Mouse (Mus musculus) midbrain, embryonic 13.5 days (tissue): ENCODE measurements around the gene Cst13. TPM values are rescaled to one million over a fixed set of nuclear protein-coding genes. Genes with fewer than 3 reads are reported as not detected.
A peak's percentile ranks its signal among the peaks of the same experiment; 100 is the strongest.

Experiments
- ATAC-seq: fragments of 200-750 bp; cut with Nextera tagmentation; 2 replicates; pipeline ENCODE4 v1.8.0; 2017; ENCODE audit warnings: mild to moderate bottlenecking, moderate TSS enrichment, moderate library complexity
- H3K27ac ChIP-seq: fragments of 300-500 bp; sonication (generic); 2 replicates; pipeline ENCODE4 v1.5.1; 2015; ENCODE audit warnings: inconsistent platforms, mild to moderate bottlenecking, moderate library complexity
- H3K27me3 ChIP-seq: fragments of 300-500 bp; sonication (generic); 2 replicates; pipeline ENCODE4 v1.6.1; 2015; ENCODE audit warnings: mild to moderate bottlenecking, inconsistent platforms
- H3K36me3 ChIP-seq: fragments of 300-500 bp; sonication (generic); 2 replicates; pipeline ENCODE4 v1.6.1; 2015; ENCODE audit warnings: mild to moderate bottlenecking, inconsistent platforms
- H3K4me1 ChIP-seq: fragments of 300-500 bp; sonication (generic); replicated peaks from 2 replicates; pipeline ENCODE4 v1.6.1; 2015; ENCODE audit warnings: inconsistent platforms
- H3K4me2 ChIP-seq: fragments of 300-500 bp; sonication (generic); replicated peaks from 2 replicates; pipeline ENCODE4 v1.6.1; 2015; ENCODE audit warnings: moderate library complexity, mild to moderate bottlenecking, inconsistent platforms
- H3K4me3 ChIP-seq: fragments of 300-500 bp; sonication (generic); replicated peaks from 2 replicates; pipeline ENCODE4 v1.5.1; 2015; ENCODE audit warnings: mild to moderate bottlenecking, inconsistent platforms
- H3K9ac ChIP-seq: fragments of 300-500 bp; sonication (generic); replicated peaks from 2 replicates; pipeline ENCODE4 v1.6.1; 2015; ENCODE audit warnings: mild to moderate bottlenecking, inconsistent platforms
- H3K9me3 ChIP-seq: fragments of 300-500 bp; sonication (generic); 2 replicates; pipeline ENCODE4 v1.6.1; 2016; ENCODE audit warnings: mild to moderate bottlenecking, inconsistent platforms
- WGBS: fragments of 180-500 bp; shearing (Covaris S2); methylation state at CpG from one replicate; pipeline ENCODE4 v1.1.7; 2015; 5-methylcytosine and 5-hydroxymethylcytosine counted together
- polyA plus RNA-seq: library from polyadenylated mRNA; unstranded; fragments of >200 nt; fragmentation: Nextera tagmentation; extraction: Ambion mirVana; gene quantifications from 2 replicates; pipeline ENCODE4 v1.2.1, GENCODE M21; 2015

The Cst13 gene
- polyA plus RNA-seq, 1 experiment from 2014 or later, result not detected

DNA sequence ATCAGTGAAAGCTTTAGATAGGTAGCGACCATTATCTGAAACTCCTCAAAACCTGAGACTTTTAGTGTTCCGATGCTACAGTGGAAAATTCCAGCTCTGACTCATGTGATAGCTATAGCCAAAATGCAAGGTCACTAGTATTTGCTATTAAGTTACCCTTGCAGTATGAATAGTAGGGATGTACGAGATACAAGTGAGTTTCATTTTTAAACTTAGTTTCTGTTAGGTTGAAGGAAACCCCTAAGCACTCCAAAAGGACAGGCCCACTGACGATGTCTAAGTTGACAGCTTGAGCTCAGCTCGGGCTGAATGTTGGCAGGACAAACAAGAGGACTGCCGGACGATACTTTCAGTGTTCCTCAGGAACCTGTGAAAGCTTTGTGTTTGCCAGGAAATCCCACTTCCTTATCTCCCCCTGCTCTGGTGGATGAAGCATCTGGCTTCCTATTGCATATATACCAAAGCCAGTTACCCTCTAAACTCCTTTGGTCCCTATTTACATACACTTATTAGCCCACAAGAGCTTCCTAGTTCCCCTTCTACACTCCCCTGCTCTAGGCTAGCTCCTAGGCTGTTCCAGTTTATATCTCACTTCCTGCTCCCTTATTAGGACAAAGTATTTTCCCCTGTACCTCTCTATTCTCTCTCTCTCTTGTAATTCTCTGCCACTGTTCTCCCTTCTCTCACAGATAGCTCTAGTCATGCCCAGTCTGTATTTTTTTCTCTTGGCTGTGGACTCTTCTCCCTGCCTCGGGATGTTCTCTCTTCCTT lies 36.9 kb downstream of the Cst13 start:
- Histone ChIP-seq H3K27me3 (no peaks in the 10 kb centered on the region), H3K4me3 (no peak overlapping the region), H3K27ac (no peak overlapping the region), H3K9me3 (no peaks in the 10 kb centered on the region), H3K9ac (no peak overlapping the region), H3K4me1 (no peaks in the 10 kb centered on the region), H3K4me2 (no peak overlapping the region), H3K36me3 (no peaks in the 10 kb centered on the region)
- WGBS, result 81% methylated on average over 8 of the region's 8 CpGs
- ATAC-seq, result no peak

DNA sequence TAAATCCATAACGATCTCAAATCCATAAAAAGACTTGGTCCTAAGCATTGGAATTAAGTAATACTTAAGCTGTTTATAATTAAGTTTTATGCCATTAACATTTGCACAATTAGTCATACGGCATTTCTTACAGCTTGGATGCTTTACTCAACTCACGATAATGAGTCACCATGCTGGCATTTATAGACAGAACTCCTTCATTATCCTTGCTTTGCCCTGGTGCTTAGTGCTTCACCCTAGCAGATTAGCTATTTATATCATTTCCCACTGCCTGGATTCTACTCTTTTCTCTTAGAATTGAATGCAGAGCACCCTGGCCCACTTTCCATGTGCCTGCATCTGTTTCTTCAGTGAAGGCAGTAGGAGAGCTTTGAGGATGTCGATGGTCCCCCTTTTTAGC lies 37.6 kb downstream of the Cst13 start:
- Histone ChIP-seq H3K4me3 (no peak overlapping the region), H3K27me3 (no peaks in the 10 kb centered on the region), H3K27ac (no peak overlapping the region), H3K9ac (no peak overlapping the region), H3K9me3 (no peaks in the 10 kb centered on the region), H3K36me3 (no peaks in the 10 kb centered on the region), H3K4me2 (no peak overlapping the region), H3K4me1 (no peaks in the 10 kb centered on the region)
- 80% methylated on average over 4 of the region's 4 CpGs for WGBS
- no peak for ATAC-seq

DNA sequence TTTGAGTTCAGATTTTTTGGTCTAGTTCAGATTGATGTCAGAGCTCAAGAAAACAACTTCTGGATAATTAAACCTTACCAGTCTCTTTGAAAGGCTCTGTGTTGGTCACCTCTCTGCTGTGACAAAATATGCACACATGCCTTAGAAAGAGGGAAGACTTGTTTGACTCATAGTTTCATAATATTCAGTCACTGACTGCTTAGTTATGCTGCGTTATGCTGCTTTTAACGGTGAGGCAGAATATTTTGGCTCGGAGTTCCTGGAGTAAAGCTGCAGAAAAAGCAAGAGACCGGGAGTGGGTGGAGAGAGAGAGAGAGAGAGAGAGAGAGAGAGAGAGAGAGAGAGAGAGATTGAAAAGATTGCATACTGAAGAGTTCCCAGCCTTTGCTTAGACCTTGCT lies 41.1 kb downstream of the Cst13 start:
- Histone ChIP-seq H3K27me3 (no peaks in the 10 kb centered on the region), H3K9me3 (no peaks in the 10 kb centered on the region), H3K9ac (no peak overlapping the region), H3K36me3 (no peaks in the 10 kb centered on the region), H3K27ac (no peak overlapping the region), H3K4me2 (no peak overlapping the region), H3K4me1 (no peaks in the 10 kb centered on the region), H3K4me3 (no peak overlapping the region)
- ATAC-seq, result no peak
- WGBS, result 90% methylated on average over 4 of the region's 4 CpGs

DNA sequence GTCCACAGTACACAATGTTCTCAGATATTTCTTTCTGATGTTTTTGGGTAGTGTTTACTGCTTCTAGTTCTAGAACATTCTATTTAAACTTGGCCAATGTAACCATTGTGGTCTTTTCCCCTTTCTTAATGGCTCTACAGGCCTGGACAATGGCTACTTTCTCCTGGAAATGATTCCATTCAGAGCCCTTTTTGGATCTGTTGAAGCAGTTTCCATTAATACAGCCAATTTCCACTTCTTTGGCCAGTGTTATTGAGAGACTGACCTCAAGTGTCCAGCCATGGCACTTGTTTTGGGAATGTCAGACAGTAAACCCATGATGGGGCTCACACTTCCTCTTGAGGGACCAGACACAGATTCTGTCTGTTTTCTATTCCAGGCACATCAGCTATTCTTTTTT lies 41.8 kb downstream of the Cst13 start:
- no peaks in the 10 kb centered on the region for H3K36me3 ChIP-seq
- ATAC-seq, result no peak
- no peaks in the 10 kb centered on the region for H3K9me3 ChIP-seq
- no peak overlapping the region for H3K4me2 ChIP-seq
- H3K4me3 ChIP-seq, result no peak overlapping the region
- H3K4me1 ChIP-seq, result no peaks in the 10 kb centered on the region
- H3K27ac ChIP-seq, result no peak overlapping the region
- no peak overlapping the region for H3K9ac ChIP-seq
- no peaks in the 10 kb centered on the region for H3K27me3 ChIP-seq

DNA sequence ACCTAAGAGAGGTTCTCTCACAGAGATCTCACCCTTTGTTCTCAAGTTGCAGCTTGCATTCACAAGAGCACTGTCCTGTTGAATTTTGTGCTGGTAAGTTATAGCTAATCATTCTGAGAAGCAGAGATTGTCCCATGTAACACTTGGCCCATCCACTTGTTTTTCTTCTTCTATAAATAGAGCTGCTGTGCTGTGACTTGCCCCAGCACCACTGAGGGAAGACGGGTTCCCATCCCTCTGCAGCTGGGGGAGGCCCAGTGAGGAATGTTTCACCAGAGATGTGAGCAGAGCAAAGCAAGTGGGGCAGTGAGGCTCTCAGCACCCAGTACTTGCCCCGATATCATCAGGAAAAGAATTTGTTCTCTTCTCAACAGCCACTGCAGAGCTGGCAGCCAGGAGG lies 45.1 kb downstream of the Cst13 start, which contains the start of gene 9230104L09Rik:
TSS of gene 9230104L09Rik (minus strand) at position 73 of the 400 bp plus-strand sequence.
- Histone ChIP-seq H3K36me3 (no peaks in the 10 kb centered on the region), H3K9ac (no peak within 1 kb of the TSS), H3K4me1 (no peaks in the 10 kb centered on the region), H3K4me3 (no peak within 1 kb of the TSS), H3K4me2 (no peak within 1 kb of the TSS), H3K9me3 (no peaks in the 10 kb centered on the region), H3K27me3 (no peaks in the 10 kb centered on the region), H3K27ac (no peak within 1 kb of the TSS)
- no peak for ATAC-seq
- 79% methylated on average over 2 of the region's 2 CpGs for WGBS

DNA sequence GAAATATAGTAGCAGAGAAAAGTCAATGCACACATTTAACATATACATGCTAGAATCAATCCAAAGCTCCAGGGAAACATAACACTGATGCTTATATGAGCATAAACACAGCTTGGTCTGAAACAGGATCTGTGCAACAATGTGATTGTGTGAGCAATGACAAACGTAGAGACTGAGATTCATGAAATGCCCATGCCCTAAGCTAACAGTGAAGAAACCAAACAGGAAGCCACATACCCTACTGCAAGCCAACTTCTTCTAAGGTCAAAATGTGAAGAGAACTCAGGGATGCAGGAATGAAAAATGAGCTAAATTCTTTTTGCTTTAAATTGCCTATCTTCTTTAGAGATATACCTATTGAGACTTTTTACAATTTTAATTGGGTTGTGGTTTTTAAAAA lies 49.1 kb downstream of the Cst13 start:
- no peaks in the 10 kb centered on the region for H3K9me3 ChIP-seq
- no peaks in the 10 kb centered on the region for H3K27me3 ChIP-seq
- H3K4me3 ChIP-seq, result no peak overlapping the region
- ATAC-seq, result no peak
- H3K36me3 ChIP-seq, result peaks cover 29% of the 10 kb centered on the region
- no peak overlapping the region for H3K9ac ChIP-seq
- WGBS, result 79% methylated on average over 1 of the region's 1 CpGs
- peaks cover 20% of the 10 kb centered on the region for H3K4me1 ChIP-seq
- H3K27ac ChIP-seq, result no peak overlapping the region
- H3K4me2 ChIP-seq, result no peak overlapping the region

DNA sequence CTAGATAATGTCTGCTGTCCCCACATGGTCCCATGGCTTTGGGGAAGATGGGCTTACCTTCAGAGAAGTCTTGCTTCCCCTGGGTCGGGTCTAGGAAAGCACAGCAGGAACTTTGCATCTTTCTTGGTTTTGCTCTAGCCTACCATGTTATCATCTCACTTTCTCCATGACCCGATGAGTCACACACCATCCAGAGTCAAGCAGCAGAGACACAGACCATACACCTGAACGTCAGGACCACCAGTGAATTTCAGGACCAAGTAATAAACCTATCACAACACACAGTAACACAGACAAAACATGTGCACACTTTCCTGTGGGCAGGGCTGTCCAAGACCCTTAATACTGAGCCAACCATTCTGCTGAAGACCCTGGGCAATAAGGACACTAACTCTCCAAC lies 50.6 kb downstream of the Cst13 start:
- 90% methylated on average over 3 of the region's 3 CpGs for WGBS
- peaks cover 29% of the 10 kb centered on the region for H3K36me3 ChIP-seq
- no peaks in the 10 kb centered on the region for H3K9me3 ChIP-seq
- H3K4me3 ChIP-seq, result no peak overlapping the region
- no peaks in the 10 kb centered on the region for H3K27me3 ChIP-seq
- H3K4me2 ChIP-seq, result no peak overlapping the region
- peaks cover 27% of the 10 kb centered on the region for H3K4me1 ChIP-seq
- H3K9ac ChIP-seq, result no peak overlapping the region
- ATAC-seq, result no peak
- no peak overlapping the region for H3K27ac ChIP-seq

DNA sequence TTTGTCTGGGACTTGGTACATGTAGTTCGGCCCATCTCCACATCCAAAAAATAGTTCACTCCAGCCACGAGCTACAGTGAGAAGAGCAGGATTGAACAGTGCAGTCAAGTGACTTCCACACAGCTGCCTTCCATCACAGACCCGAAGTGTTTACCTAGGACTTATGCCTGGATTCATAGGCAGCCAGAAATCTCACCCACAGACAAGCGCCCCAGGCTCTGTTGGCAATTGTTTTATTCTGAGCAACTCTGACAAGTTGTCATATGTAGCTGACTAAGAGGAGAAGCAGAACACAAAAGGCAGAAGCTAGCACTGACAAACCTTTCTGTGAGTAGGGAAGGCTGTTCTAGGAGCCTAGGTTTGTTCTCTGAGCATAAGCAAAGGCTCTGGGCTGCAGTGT lies 53.0 kb downstream of the Cst13 start:
- H3K4me2 ChIP-seq, result peak overlapping the region; percentile 77
- no peak for ATAC-seq
- peaks cover 32% of the 10 kb centered on the region for H3K4me1 ChIP-seq
- H3K36me3 ChIP-seq, result peaks cover 29% of the 10 kb centered on the region
- H3K27ac ChIP-seq, result no peak overlapping the region
- H3K4me3 ChIP-seq, result peak overlapping the region; percentile 83
- H3K9me3 ChIP-seq, result no peaks in the 10 kb centered on the region
- peak overlapping the region; percentile 86 for H3K9ac ChIP-seq
- WGBS, result 87% methylated on average over 4 of the region's 4 CpGs
- no peaks in the 10 kb centered on the region for H3K27me3 ChIP-seq

DNA sequence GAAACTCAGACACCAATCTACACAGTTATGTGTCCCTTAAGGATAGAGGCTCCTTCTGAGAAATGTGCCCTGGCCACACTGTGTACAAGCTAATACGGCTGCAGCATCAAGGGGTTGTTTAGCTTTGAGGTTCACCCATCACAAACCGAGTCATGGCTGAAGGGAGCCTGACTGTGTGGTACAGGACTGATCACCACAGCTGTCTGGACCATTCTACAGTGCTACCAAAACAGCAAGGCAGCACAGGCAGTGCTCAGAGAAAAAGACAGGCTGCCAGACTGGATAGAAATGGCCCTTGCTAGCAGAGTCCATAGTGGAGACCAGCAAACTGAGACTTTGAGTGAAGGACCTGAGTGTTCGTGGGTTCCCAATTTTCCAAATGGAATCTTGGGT lies 54.3 kb downstream of the Cst13 start:
- Histone ChIP-seq H3K27me3 (no peaks in the 10 kb centered on the region), H3K4me2 (peak overlapping the region; percentile 77), H3K27ac (no peak overlapping the region), H3K9ac (peak overlapping the region; percentile 86), H3K36me3 (peaks cover 29% of the 10 kb centered on the region), H3K4me1 (peaks cover 32% of the 10 kb centered on the region), H3K9me3 (no peaks in the 10 kb centered on the region), H3K4me3 (peak overlapping the region; percentile 83)
- ATAC-seq, result peak; percentile 19; the same call in 1 of the 2 replicates
- 50% methylated on average over 3 of the region's 3 CpGs for WGBS

DNA sequence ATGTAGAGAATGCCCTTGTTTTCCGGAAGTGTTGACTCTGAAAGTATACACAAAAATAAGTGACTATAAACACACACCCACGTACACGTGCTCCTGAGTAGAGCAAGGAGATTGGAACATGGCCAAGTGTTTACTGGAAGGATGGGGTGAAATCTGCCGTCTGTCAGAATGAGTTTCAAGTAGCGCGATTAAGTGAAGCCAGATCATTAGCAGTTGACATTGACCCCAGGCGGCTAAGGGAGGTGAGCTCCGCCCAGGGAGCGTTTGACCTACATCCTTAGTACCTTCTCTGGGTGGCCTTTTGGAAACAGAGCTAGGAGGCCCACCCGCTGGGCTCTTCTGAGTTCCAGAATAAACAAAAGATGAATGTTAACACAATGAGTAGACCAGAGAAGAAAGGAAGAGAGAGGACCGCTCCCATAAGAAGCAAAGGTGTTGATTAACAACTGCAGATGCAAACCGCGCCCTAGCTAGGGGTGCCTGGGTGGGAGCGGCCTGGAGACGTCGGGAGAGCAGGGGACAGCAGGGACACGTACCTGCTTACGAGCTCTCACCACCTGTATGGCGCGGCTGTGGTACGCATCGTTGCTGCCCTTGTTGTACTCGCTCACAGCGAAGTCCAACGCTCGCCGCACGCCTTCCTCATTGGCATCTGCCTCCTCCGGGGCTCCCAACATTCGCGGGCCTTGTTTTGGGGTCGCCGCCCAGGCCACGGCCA lies 54.9 kb downstream of the Cst13 start:
- peak overlapping the region; percentile 82 for H3K27ac ChIP-seq
- peaks cover 29% of the 10 kb centered on the region for H3K36me3 ChIP-seq
- peak overlapping the region; percentile 86 for H3K9ac ChIP-seq
- H3K9me3 ChIP-seq, result no peaks in the 10 kb centered on the region
- no peaks in the 10 kb centered on the region for H3K27me3 ChIP-seq
- H3K4me1 ChIP-seq, result peaks cover 32% of the 10 kb centered on the region
- peak; percentile 81 for ATAC-seq
- H3K4me2 ChIP-seq, result peak overlapping the region; percentile 77
- WGBS, result 1% methylated on average over 34 of the region's 34 CpGs
- peak overlapping the region; percentile 83 for H3K4me3 ChIP-seq

DNA sequence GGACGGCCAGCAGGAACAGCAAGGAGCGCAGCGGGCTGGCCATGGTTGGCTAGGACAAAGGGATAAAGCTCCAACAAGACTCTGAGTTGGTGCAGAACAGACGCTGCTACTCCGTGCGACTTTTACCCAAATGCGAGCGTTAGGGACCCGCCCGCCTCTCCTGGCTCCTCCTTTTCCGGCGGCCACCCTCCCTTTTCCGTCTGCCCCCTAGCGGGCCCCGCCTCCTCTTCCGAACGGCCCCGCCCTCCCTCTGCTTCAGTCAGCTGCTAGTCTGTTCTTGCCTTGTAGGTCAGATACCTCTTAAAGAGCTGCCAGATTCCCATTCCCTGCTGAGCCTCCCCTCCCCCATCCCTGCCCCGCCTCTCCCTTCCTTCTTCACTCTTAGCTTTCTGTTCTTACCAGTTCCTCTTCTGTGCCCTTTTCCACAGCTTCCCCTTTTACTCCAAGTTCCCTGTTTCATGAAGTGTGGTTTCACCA lies 55.5 kb downstream of the Cst13 start, which contains the start of gene Cst3:
TSS of gene Cst3 (minus strand) at position 358 of the 477 bp plus-strand sequence.
- Histone ChIP-seq H3K4me1 (peaks cover 32% of the 10 kb centered on the region), H3K27me3 (no peaks in the 10 kb centered on the region), H3K27ac (peak within 1 kb of the TSS; percentile 82), H3K36me3 (peaks cover 28% of the 10 kb centered on the region), H3K4me2 (peak within 1 kb of the TSS; percentile 77), H3K4me3 (peak within 1 kb of the TSS; percentile 83), H3K9ac (peak within 1 kb of the TSS; percentile 86), H3K9me3 (no peaks in the 10 kb centered on the region)
- ATAC-seq, result peak; percentile 96
- WGBS, result under 1% methylated on average over 19 of the region's 19 CpGs

DNA sequence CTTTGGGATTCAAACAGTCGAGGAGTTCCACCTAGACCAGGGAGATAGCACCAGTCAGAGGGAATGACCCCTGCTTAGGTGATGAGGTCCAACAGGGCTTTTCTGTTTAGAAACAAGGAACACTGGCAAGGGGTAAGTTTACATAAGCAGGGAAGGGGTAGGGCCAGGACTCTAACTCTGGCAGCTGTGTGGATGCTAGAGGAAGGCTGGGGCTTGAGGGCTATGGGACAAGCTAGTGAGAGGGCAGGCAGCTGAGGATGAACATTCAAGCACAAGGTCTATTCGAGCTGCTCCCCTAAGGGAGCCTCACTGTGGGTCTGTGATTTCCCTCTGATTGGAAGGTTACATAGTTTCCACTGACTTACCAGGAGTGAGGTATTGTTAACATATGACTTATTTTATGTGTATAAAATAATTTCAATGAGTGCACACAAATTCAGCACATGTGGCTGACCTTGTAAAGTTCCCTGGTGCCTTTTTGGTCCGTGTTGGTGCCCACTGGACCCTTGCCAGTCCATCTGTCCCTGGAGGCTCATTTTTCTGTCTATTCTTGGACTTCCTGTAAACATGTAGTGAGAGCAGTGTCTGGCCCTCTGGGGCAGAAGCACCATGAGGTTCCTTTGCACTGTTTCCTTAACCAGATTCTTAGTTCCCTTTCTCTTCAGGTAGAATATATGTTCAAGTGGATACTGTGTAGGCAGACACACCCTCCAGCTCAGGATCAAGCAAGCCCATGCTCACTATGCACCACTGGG lies 57.3 kb downstream of the Cst13 start:
- Histone ChIP-seq H3K4me1 (peaks cover 29% of the 10 kb centered on the region), H3K4me3 (no peak overlapping the region), H3K9me3 (no peaks in the 10 kb centered on the region), H3K4me2 (no peak overlapping the region), H3K27ac (no peak overlapping the region; the same call in 1 of the 2 replicates), H3K36me3 (peaks cover 11% of the 10 kb centered on the region), H3K27me3 (no peaks in the 10 kb centered on the region), H3K9ac (no peak overlapping the region)
- ATAC-seq, result no peak
- 57% methylated on average over 3 of the region's 3 CpGs for WGBS
